ENCODE assay signal across 14 mouse cellular contexts in the genomic region with DNA sequence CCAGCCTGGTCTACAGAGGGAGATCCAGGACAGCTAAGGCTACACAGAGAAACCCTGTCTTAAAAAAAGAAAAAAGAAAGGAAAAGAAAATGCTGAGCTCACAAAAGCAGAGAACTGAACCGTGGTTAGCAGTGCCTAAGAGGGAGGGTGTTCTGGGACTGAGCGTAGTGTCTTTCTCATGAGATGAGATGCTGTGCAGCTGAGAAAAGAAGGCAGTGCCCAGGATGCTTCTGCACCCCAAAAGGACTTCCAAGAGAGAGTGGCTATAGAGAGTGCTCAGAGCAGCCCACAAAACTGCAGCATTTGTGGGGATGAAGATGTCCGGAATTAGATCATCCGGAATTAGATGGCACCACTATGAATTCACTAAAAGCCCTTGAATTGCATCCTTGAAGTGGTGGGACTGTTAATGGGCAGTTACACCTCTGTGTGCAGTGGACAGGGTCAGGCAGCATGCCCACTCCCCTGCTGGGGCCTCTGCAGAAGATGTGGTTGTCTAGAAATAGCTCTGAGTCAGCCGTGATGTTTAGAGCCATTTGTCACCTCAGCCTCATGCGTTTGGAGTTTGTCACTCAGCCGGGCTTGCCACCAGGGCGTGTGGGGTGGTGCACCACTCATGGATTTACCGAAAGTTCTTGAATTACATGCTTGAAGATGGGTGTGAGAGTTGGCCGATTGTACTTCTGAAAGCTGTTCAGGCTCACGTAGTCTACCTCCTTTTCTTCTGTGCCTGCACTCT. TPM values are rescaled to one million over a fixed set of nuclear protein-coding genes. Genes with fewer than 3 reads are reported as not detected.
DNase-seq lines count a peak whose midpoint lies in the region; ATAC-seq and TF ChIP-seq lines count a peak whose summit lies in the region.
"Had no signal": no experiment of that assay in that cellular context is flagged by ENCODE, and none has a peak within 500 bp of the region (broad histone marks: within the 10 kb centered on the region; RNA-seq: fewer than 3 reads in every experiment).

No protein-coding gene starts in this region.

- no peak overlapping the region; the same call in 1 of the 2 replicates for H3K9ac ChIP-seq in heart, postnatal 0 days (replicated peaks; ENCODE audit: low read depth, low read length)
- no peak overlapping the region for H3K9ac ChIP-seq in forebrain, embryonic 11.5 days (ENCODE audit: low read length)
- H3K9ac ChIP-seq: forebrain, embryonic 13.5 days had no signal

- peak overlapping the region; percentile 39; the same call in 1 of the 2 replicates for H3K27ac ChIP-seq in layer of hippocampus, adult 2 months
- H3K27ac ChIP-seq in heart, postnatal 0 days (ENCODE audit: low read depth) = peak overlapping the region; percentile 92
- H3K27ac ChIP-seq in forebrain, embryonic 11.5 days (ENCODE audit: low read depth, low read length) = no peak overlapping the region
- H3K27ac ChIP-seq: forebrain, embryonic 13.5 days had no signal

- no peak overlapping the region for H3K4me2 ChIP-seq in heart, postnatal 0 days (ENCODE audit: low read depth, low read length)
- H3K4me2 ChIP-seq in forebrain, embryonic 11.5 days (ENCODE audit: low read depth, low read length, severe bottlenecking) = no peak overlapping the region
- H3K4me2 ChIP-seq: forebrain, embryonic 13.5 days; liver, embryonic 11.5 days had no signal

- ATAC-seq in heart, postnatal 0 days (ENCODE audit: insufficient read depth, low read depth) = peak; percentile 84
- no peak for ATAC-seq in forebrain, embryonic 11.5 days (replicated peaks; ENCODE audit: low FRiP score)
- ATAC-seq: forebrain, embryonic 13.5 days had no signal

- peak; percentile 58 for DNase-seq in adrenal gland, adult 2 months
- DNase-seq in adrenal gland, postnatal 14 days = no peak
- DNase-seq in layer of hippocampus, adult 2 months (ENCODE audit: low spot score in 2 of 2) = no peak
- no peak for DNase-seq in layer of hippocampus, postnatal 14 days (ENCODE audit: low spot score in 2 of 2)
- DNase-seq in 416B (ENCODE audit: low read depth) = peak; percentile 60
- peak; percentile 81 for DNase-seq in heart, postnatal 0 days (ENCODE audit: low spot score)
- no peak for DNase-seq in thymus, postnatal 25 days
- no peak for DNase-seq in forebrain, embryonic 11.5 days (ENCODE audit: low spot score)
- DNase-seq: kidney, adult 18-20 months; layer of hippocampus, adult 9-11 months had no signal

- 30% methylated on average over 11 of the region's 11 CpGs for WGBS in heart, postnatal 0 days
- 91% methylated on average over 11 of the region's 11 CpGs for WGBS in forebrain, embryonic 11.5 days

- peaks cover 46% of the 10 kb centered on the region for H3K4me1 ChIP-seq in heart, postnatal 0 days (ENCODE audit: control insufficient read depth, insufficient read depth)
- H3K4me1 ChIP-seq in forebrain, embryonic 11.5 days (replicated peaks; ENCODE audit: control insufficient read depth, insufficient read depth, low read length) = peaks cover 3% of the 10 kb centered on the region

- no peaks in the 10 kb centered on the region for H3K27me3 ChIP-seq in heart, postnatal 0 days (ENCODE audit: control insufficient read depth, insufficient read depth, low read length)
- H3K27me3 ChIP-seq in forebrain, embryonic 11.5 days (ENCODE audit: control insufficient read depth, insufficient read depth, low read length) = no peaks in the 10 kb centered on the region
- H3K27me3 ChIP-seq: forebrain, embryonic 13.5 days had no signal

- H3K4me3 ChIP-seq in layer of hippocampus, adult 2 months = no peak overlapping the region
- no peak overlapping the region for H3K4me3 ChIP-seq in heart, postnatal 0 days (ENCODE audit: low read depth, low read length)
- H3K4me3 ChIP-seq in forebrain, embryonic 11.5 days (ENCODE audit: low read depth, low read length) = no peak overlapping the region
- H3K4me3 ChIP-seq: forebrain, embryonic 13.5 days had no signal

- H3K9me3 ChIP-seq in heart, postnatal 0 days (replicated peaks; ENCODE audit: control insufficient read depth, low read length) = no peaks in the 10 kb centered on the region
- H3K9me3 ChIP-seq in forebrain, embryonic 11.5 days (ENCODE audit: control insufficient read depth, low read length) = no peaks in the 10 kb centered on the region
- H3K9me3 ChIP-seq: forebrain, embryonic 13.5 days had no signal

- TF ChIP-seq CTCF in layer of hippocampus, adult 2 months (conservative IDR thresholded peaks at IDR 0.05) = no peak
- TF ChIP-seq CTCF in heart, postnatal 0 days (IDR thresholded peaks at IDR 0.05; ENCODE audit: low read depth) = no peak

- peaks cover 15% of the 10 kb centered on the region; the same call in 1 of the 2 replicates for H3K36me3 ChIP-seq in heart, postnatal 0 days (replicated peaks; ENCODE audit: control insufficient read depth, insufficient read depth, low read length)
- H3K36me3 ChIP-seq in forebrain, embryonic 11.5 days (ENCODE audit: control insufficient read depth, insufficient read depth, low read length) = no peaks in the 10 kb centered on the region

- peak; percentile 58; the same call in 1 of the 2 replicates for TF ChIP-seq EP300 in heart, postnatal 0 days (IDR thresholded peaks at IDR 0.05; ENCODE audit: low read depth)

RNA-seq across cellular contexts. Expression of a gene that starts 23.8 kb away (rescaled TPM):
- 10 to 100 TPM; 63.2 to 63.4 TPM for total RNA-seq in adrenal gland, adult 2 months (2021)
- polyA plus RNA-seq in adrenal gland, adult 2 months (2012; rRNA removed) = 9.2 and 9.4 TPM in 2 replicates
- total RNA-seq in adrenal gland, postnatal 14 days (2021) = 49.4 and 61.1 TPM in 2 replicates
- total RNA-seq in layer of hippocampus, adult 2 months (2021) = 10 to 100 TPM; 77.6 to 82.3 TPM
- total RNA-seq in layer of hippocampus, postnatal 14 days (2021) = 10 to 100 TPM; 73.0 to 82.7 TPM
- 120 and 135 TPM in 2 replicates for total RNA-seq in heart, postnatal 0 days (2014; rRNA removed; ENCODE audit: low replicate concordance)
- polyA plus RNA-seq in heart, postnatal 0 days (2015; fragmentation: Nextera tagmentation; extraction: Ambion mirVana) = 140 and 168 TPM in 2 replicates
- polyA plus RNA-seq in forebrain, embryonic 11.5 days (2014; fragmentation: Nextera tagmentation; extraction: Ambion mirVana) = 21.4 and 22.1 TPM in 2 replicates

RNA-seq across cellular contexts. Expression of a gene that starts 52.9 kb away (rescaled TPM):
- total RNA-seq in adrenal gland, adult 2 months (2021) = under 1 TPM in 1 of 2 experiments, not detected in 1; 0.31 TPM
- polyA plus RNA-seq in adrenal gland, adult 2 months (2012; rRNA removed) = 0.13 TPM in 1 of 2 replicates, not detected in the other
- total RNA-seq in adrenal gland, postnatal 14 days (2021) = 0.64 and 2.7 TPM in 2 replicates
- not detected for total RNA-seq in layer of hippocampus, adult 2 months (2021)
- not detected for total RNA-seq in layer of hippocampus, postnatal 14 days (2021)
- total RNA-seq in heart, postnatal 0 days (2014; rRNA removed; ENCODE audit: low replicate concordance) = 7.1 and 8.4 TPM in 2 replicates
- polyA plus RNA-seq in heart, postnatal 0 days (2015; fragmentation: Nextera tagmentation; extraction: Ambion mirVana) = 5.1 and 5.6 TPM in 2 replicates
- not detected in 2 replicates for polyA plus RNA-seq in forebrain, embryonic 11.5 days (2014; fragmentation: Nextera tagmentation; extraction: Ambion mirVana)
- total RNA-seq: adrenal gland, adult 18-20 months; MEL had no signal
- polyA plus RNA-seq: forebrain, embryonic 13.5 days had no signal

Comparison
In these comparisons a context has a peak if more than half of its experiments do, and no peak if none do; other contexts are left out.
1. DNase-seq: peak in adrenal gland, adult 2 months (single experiment), 416B (single experiment) and heart, postnatal 0 days (single experiment); none in adrenal gland, postnatal 14 days (single experiment), layer of hippocampus, adult 2 months (0 of 2), layer of hippocampus, postnatal 14 days (0 of 2), thymus, postnatal 25 days (single experiment) and forebrain, embryonic 11.5 days (single experiment).